Mouse (Mus musculus) C2C12 (cell line): ENCODE results near the gene Mtfmt. TPM values are rescaled to one million over a fixed set of nuclear protein-coding genes. Genes with fewer than 3 reads are reported as not detected.

Experiments
- H3K27me3 ChIP-seq: one replicate; pipeline ENCODE4 v1.6.1; 2011; ENCODE audit not compliant: control insufficient read depth, insufficient read depth, insufficient read length
- H3K36me3 ChIP-seq: one replicate; pipeline ENCODE4 v1.6.1; 2011; ENCODE audit not compliant: control insufficient read depth, insufficient read depth
- H3K4me3 ChIP-seq: one replicate; pipeline ENCODE4 v1.5.1; 2011; ENCODE audit warnings: mild to moderate bottlenecking, control low read depth; ENCODE audit not compliant: poor library complexity, insufficient read depth, severe bottlenecking
- H3K79me2 ChIP-seq: one replicate; pipeline ENCODE4 v1.6.1; 2011; ENCODE audit not compliant: control insufficient read depth, insufficient read depth
- H3K79me3 ChIP-seq: one replicate; pipeline ENCODE4 v1.6.1; 2011; ENCODE audit warnings: low read depth, control low read depth
- H3ac ChIP-seq: one replicate; pipeline ENCODE3; 2011; ENCODE audit warnings: low read depth; ENCODE audit not compliant: control insufficient read depth, insufficient read length
- CEBPB ChIP-seq: IDR thresholded peaks from one replicate; pipeline ENCODE4 v1.6.1; 2011; ENCODE audit warnings: low read depth, mild to moderate bottlenecking, control low read depth, moderate library complexity
- CTCF ChIP-seq: IDR thresholded peaks from one replicate; pipeline ENCODE4 v1.5.1; 2011; ENCODE audit not compliant: control insufficient read depth, insufficient read depth, insufficient read length
- FOSL1 ChIP-seq: IDR thresholded peaks from one replicate; pipeline ENCODE4 v1.8.0; 2011; ENCODE audit warnings: mild to moderate bottlenecking, low read length; ENCODE audit not compliant: poor library complexity, insufficient read depth, severe bottlenecking
- MAX ChIP-seq: IDR thresholded peaks from one replicate; pipeline ENCODE4 v1.6.1; 2011; ENCODE audit warnings: mild to moderate bottlenecking, control low read depth
- MYOD1 ChIP-seq: IDR thresholded peaks from one replicate; pipeline ENCODE4 v1.6.1; 2011; ENCODE audit warnings: low read depth; ENCODE audit not compliant: control insufficient read depth, insufficient read length
- MYOG ChIP-seq: IDR thresholded peaks from one replicate; pipeline ENCODE4 v1.6.1; 2011; ENCODE audit not compliant: control insufficient read depth, insufficient read length; ENCODE audit errors: extremely low read depth
- USF1 ChIP-seq: IDR thresholded peaks from one replicate; pipeline ENCODE4 v1.6.1; 2011; ENCODE audit warnings: low read depth, mild to moderate bottlenecking, control low read depth, moderate library complexity
- polyA plus RNA-seq: library from polyadenylated mRNA; unstranded; fragments of >200 nt; fragmentation: generic; extraction: Trizol; gene quantifications from one replicate; pipeline ENCODE4 v1.2.1, GENCODE M21; 2012; ENCODE audit warnings: missing spikeins

Mtfmt gene
- polyA plus RNA-seq, 1 experiment = 7.1 TPM

GRCm38 (mm10) chr9:65393606-65394005, 42.0 kb upstream of the Mtfmt start:
- H3K79me3 ChIP-seq = no peaks in the 10 kb centered on the region
- peaks cover 22% of the 10 kb centered on the region for H3K27me3 ChIP-seq
- no peak for TF ChIP-seq MYOD1
- TF ChIP-seq CTCF = no peak
- no peak for TF ChIP-seq MAX
- TF ChIP-seq MYOG = no peak
- no peak for TF ChIP-seq FOSL1
- TF ChIP-seq CEBPB = no peak
- no peak for TF ChIP-seq USF1

GRCm38 (mm10) chr9:65394360-65394759, 41.2 kb upstream of the Mtfmt start:
- Histone ChIP-seq H3K36me3 (no peaks in the 10 kb centered on the region), H3K27me3 (peaks cover 21% of the 10 kb centered on the region), H3K79me2 (no peaks in the 10 kb centered on the region), H3K79me3 (no peaks in the 10 kb centered on the region), H3ac (no peak overlapping the region), H3K4me3 (no peak overlapping the region)
- TF ChIP-seq CEBPB = no peak
- TF ChIP-seq MAX = no peak
- TF ChIP-seq FOSL1 = no peak
- no peak for TF ChIP-seq MYOD1
- TF ChIP-seq MYOG = no peak
- TF ChIP-seq USF1 = no peak
- no peak for TF ChIP-seq CTCF

More at GRCm38 (mm10) chr9:65393606-65394005, 42.0 kb upstream of the Mtfmt start:
- no peak overlapping the region for H3ac ChIP-seq
- no peaks in the 10 kb centered on the region for H3K36me3 ChIP-seq
- H3K4me3 ChIP-seq = no peak overlapping the region
- no peaks in the 10 kb centered on the region for H3K79me2 ChIP-seq

- H3K79me3 ChIP-seq = no peaks in the 10 kb centered on the region
- TF ChIP-seq MYOD1 (no peak), CTCF (no peak), FOSL1 (no peak), MYOG (no peak)
- no peak within 1 kb of the TSS for H3K4me3 ChIP-seq
Measured at GRCm38 (mm10) chr9:65398279-65398678, 37.3 kb upstream of the Mtfmt start, which contains the start of gene Rasl12. TSS of gene Rasl12 (plus strand) at chr9:65398506.

GRCm38 (mm10) chr9:65399934-65400333, 35.6 kb upstream of the Mtfmt start:
- H3K27me3 ChIP-seq = no peaks in the 10 kb centered on the region
- H3K79me3 ChIP-seq = no peaks in the 10 kb centered on the region
- no peak overlapping the region for H3ac ChIP-seq
- TF ChIP-seq CEBPB (no peak), MYOG (no peak), USF1 (no peak), MYOD1 (no peak), CTCF (no peak), FOSL1 (no peak), MAX (no peak)
- H3K4me3 ChIP-seq = no peak overlapping the region
- no peaks in the 10 kb centered on the region for H3K36me3 ChIP-seq
- H3K79me2 ChIP-seq = no peaks in the 10 kb centered on the region

More at GRCm38 (mm10) chr9:65398279-65398678, 37.3 kb upstream of the Mtfmt start, which contains the start of gene Rasl12:
- Histone ChIP-seq H3ac (no peak within 1 kb of the TSS), H3K79me2 (no peaks in the 10 kb centered on the region), H3K36me3 (no peaks in the 10 kb centered on the region), H3K27me3 (no peaks in the 10 kb centered on the region)

GRCm38 (mm10) chr9:65404331-65405183, 31.0 kb upstream of the Mtfmt start:
- Histone ChIP-seq H3K36me3 (no peaks in the 10 kb centered on the region), H3K4me3 (no peak overlapping the region), H3K27me3 (no peaks in the 10 kb centered on the region), H3K79me3 (no peaks in the 10 kb centered on the region), H3ac (no peak overlapping the region), H3K79me2 (no peaks in the 10 kb centered on the region)
- TF ChIP-seq MAX (no peak), USF1 (no peak), FOSL1 (no peak), MYOG (no peak), CTCF (no peak), MYOD1 (no peak), CEBPB (no peak)
